Mouse (Mus musculus) kidney, postnatal 0 days (tissue): ENCODE data around the gene Grin2a. TPM values are rescaled to one million over a fixed set of nuclear protein-coding genes. Genes with fewer than 3 reads are reported as not detected.
A peak's percentile ranks its signal among the peaks of the same experiment; 100 is the strongest.

Experiments
- ATAC-seq: fragments of 200-750 bp; cut with Nextera tagmentation; replicated peaks from 2 replicates; pipeline ENCODE4 v1.8.0; 2017; ENCODE audit warnings: low read depth, moderate number of reproducible peaks, moderate TSS enrichment, moderate library complexity; ENCODE audit not compliant: low FRiP score
- DNase-seq: peaks from one replicate; pipeline ENCODE4 v3.0.0-alpha.2; 2016; ENCODE audit warnings: low spot score
- H3K27ac ChIP-seq: fragments of 300-500 bp; sonication (generic); 2 replicates; pipeline ENCODE4 v1.5.1; 2014; ENCODE audit warnings: mild to moderate bottlenecking
- H3K27me3 ChIP-seq: fragments of 300-500 bp; sonication (generic); 2 replicates; pipeline ENCODE4 v1.6.1; 2014; ENCODE audit warnings: low read length, mixed read lengths; ENCODE audit not compliant: insufficient read depth
- H3K36me3 ChIP-seq: fragments of 300-500 bp; sonication (generic); 2 replicates; pipeline ENCODE4 v1.6.1; 2014; ENCODE audit warnings: low read length, mixed read lengths; ENCODE audit not compliant: insufficient read depth
- H3K4me1 ChIP-seq: fragments of 300-500 bp; sonication (generic); replicated peaks from 2 replicates; pipeline ENCODE4 v1.6.1; 2014; ENCODE audit warnings: antibody characterized with exemption, low read length, mixed read lengths; ENCODE audit not compliant: insufficient read depth
- H3K4me2 ChIP-seq: fragments of 300-500 bp; sonication (generic); 2 replicates; pipeline ENCODE4 v1.6.1; 2014; ENCODE audit warnings: mild to moderate bottlenecking, low read length, moderate library complexity, mixed read lengths
- H3K4me3 ChIP-seq: fragments of 300-500 bp; sonication (generic); replicated peaks from 2 replicates; pipeline ENCODE4 v1.5.1; 2014; ENCODE audit warnings: low read depth, low read length
- H3K9ac ChIP-seq: fragments of 300-500 bp; sonication (generic); 2 replicates; pipeline ENCODE4 v1.6.1; 2014; ENCODE audit warnings: low read depth, low read length
- H3K9me3 ChIP-seq: fragments of 300-500 bp; sonication (generic); replicated peaks from 2 replicates; pipeline ENCODE4 v1.6.1; 2016; ENCODE audit warnings: low read length, inconsistent platforms, mixed read lengths
- CTCF ChIP-seq: IDR thresholded peaks from 2 replicates; pipeline ENCODE4 v1.5.1; 2016; ENCODE audit warnings: antibody characterized with exemption, low read depth, mild to moderate bottlenecking, moderate library complexity
- WGBS: fragments of 180-500 bp; shearing (Covaris S2); extraction: QIAGEN DNeasy Blood & Tissue Kit; methylation state at CpG from one replicate; pipeline ENCODE4 v1.1.7; 2014; 5-methylcytosine and 5-hydroxymethylcytosine counted together
- polyA plus RNA-seq: library from polyadenylated mRNA; unstranded; fragments of >200 nt; fragmentation: Nextera tagmentation; extraction: Ambion mirVana; gene quantifications from 2 replicates; pipeline ENCODE4 v1.2.1, GENCODE M21; 2015

Gene Grin2a
- polyA plus RNA-seq, 1 experiment from 2014 or later = 0.08 TPM

DNA sequence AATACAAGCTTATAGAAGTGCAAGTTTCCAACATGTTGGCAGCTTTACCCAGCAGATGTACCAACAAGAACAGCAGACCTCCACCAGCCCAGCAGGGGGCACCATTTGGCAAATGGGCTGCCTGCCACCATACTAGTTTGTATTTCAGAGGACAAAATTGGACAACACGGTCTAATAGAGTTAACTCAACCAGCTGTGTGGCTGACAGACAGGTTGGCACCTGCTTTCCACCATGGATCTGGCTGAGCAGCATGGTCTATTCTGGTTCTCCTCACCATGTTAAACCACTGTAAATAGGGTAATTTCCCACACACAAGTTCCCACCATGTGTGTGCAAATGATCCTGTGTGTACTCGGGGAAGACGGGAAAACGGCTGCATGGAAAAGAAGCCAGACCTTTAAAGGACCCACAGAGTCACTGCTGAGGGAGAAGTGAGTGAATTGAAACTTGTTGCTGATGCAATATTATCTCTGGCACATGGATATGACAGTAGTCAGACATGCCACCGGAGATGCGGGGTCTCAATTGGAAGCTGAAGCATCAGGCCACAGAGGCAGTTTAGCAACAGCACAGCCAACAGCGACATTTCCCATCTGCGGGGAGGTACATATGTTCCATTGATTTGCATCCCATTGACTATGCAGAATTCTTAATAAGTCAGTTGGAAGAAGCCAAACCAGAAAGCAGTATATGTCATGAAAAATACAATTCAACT is 259.8 kb downstream of the Grin2a start:
- DNase-seq (no peak), ATAC-seq (no peak)
- Histone ChIP-seq H3K36me3 (no peaks in the 10 kb centered on the region), H3K9me3 (no peaks in the 10 kb centered on the region), H3K27ac (no peak overlapping the region), H3K4me2 (no peak overlapping the region), H3K4me3 (no peak overlapping the region), H3K4me1 (no peaks in the 10 kb centered on the region), H3K9ac (no peak overlapping the region), H3K27me3 (no peaks in the 10 kb centered on the region)
- 89% methylated on average over 8 of the region's 8 CpGs for WGBS
- peak; percentile 35; the same call in 1 of the 2 replicates for TF ChIP-seq CTCF

DNA sequence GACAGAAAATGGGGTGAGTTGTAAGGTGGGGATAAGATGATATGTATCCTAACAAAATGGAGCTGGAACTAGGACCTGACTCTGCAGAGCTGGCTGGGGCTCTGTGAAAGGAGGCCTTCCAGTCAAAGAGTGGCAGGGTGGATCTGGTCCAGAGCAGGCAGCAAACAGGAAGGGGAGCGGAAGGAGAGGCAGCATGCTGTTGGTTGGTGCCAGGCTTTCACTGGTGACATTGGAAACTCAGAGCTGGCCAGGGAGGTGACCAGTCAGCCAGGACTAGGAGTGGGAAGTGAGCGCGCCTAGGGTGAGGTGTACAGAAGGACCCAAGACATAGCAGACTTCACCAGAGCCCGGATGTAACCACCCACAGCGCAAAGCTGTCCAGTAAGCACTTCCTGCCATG is 267.8 kb downstream of the Grin2a start:
- no peak for ATAC-seq
- no peak overlapping the region for H3K27ac ChIP-seq
- H3K27me3 ChIP-seq = no peaks in the 10 kb centered on the region
- 92% methylated on average over 5 of the region's 5 CpGs for WGBS
- H3K9me3 ChIP-seq = no peaks in the 10 kb centered on the region
- no peak for TF ChIP-seq CTCF
- H3K9ac ChIP-seq = no peak overlapping the region
- no peak overlapping the region for H3K4me2 ChIP-seq
- DNase-seq = no peak
- H3K4me3 ChIP-seq = no peak overlapping the region
- H3K4me1 ChIP-seq = no peaks in the 10 kb centered on the region
- no peaks in the 10 kb centered on the region for H3K36me3 ChIP-seq

DNA sequence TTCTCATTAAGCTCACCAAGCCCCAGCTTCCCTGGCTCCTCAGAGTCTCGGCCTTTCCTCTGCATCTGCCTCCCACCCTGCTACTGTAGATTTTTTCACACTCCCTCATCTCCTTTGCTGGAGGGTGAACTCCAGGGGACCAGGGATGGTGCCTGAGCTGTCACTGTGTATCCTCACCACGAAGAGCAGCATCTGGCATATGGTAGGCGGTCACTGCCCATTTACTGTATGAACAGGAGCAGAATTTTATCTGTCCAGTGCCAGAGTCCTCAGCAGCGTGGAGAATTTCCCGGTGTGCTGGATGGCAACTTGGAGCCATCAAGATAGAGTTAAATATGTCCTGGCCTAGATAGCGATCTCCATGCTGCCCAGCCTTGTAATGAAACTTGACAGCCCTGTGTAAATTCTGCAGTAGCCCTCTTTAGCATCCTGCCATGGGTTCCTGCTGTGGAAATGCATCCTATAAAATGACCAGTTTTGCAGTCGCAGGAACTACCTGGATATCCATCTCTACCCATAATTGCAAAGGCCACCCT is 269.7 kb downstream of the Grin2a start:
- H3K27me3 ChIP-seq = no peaks in the 10 kb centered on the region
- TF ChIP-seq CTCF = no peak
- no peaks in the 10 kb centered on the region for H3K4me1 ChIP-seq
- no peak overlapping the region for H3K27ac ChIP-seq
- H3K4me3 ChIP-seq = no peak overlapping the region
- H3K4me2 ChIP-seq = no peak overlapping the region
- DNase-seq (no peak), ATAC-seq (no peak)
- WGBS = 74% methylated on average over 7 of the region's 7 CpGs
- no peaks in the 10 kb centered on the region for H3K36me3 ChIP-seq
- H3K9ac ChIP-seq = no peak overlapping the region
- no peaks in the 10 kb centered on the region for H3K9me3 ChIP-seq

DNA sequence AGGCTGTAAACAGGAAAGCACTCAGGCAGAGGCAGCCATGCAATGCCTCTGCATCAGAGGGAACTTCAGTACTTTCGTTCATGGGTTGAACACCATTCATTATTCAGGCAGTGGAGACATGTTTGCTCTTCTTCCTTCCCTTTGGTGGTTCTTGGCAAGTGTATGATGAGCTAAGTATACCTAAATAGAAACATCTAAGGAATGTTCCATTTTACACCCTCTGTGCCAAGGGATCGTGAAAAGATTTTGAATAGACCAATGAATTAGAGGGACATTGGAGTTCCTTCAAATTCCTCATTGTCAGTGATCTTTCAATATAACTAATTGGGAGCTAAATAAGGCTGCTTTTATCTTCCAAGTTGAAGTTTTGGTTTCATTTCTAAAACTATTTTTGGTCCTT is 284.0 kb downstream of the Grin2a start:
- no peak overlapping the region for H3K9ac ChIP-seq
- H3K9me3 ChIP-seq = no peaks in the 10 kb centered on the region
- 86% methylated on average over 2 of the region's 2 CpGs for WGBS
- ATAC-seq (no peak), DNase-seq (no peak)
- H3K4me2 ChIP-seq = no peak overlapping the region
- H3K27ac ChIP-seq = no peak overlapping the region
- no peaks in the 10 kb centered on the region for H3K36me3 ChIP-seq
- no peak for TF ChIP-seq CTCF
- no peaks in the 10 kb centered on the region for H3K27me3 ChIP-seq
- no peak overlapping the region for H3K4me3 ChIP-seq
- no peaks in the 10 kb centered on the region for H3K4me1 ChIP-seq

DNA sequence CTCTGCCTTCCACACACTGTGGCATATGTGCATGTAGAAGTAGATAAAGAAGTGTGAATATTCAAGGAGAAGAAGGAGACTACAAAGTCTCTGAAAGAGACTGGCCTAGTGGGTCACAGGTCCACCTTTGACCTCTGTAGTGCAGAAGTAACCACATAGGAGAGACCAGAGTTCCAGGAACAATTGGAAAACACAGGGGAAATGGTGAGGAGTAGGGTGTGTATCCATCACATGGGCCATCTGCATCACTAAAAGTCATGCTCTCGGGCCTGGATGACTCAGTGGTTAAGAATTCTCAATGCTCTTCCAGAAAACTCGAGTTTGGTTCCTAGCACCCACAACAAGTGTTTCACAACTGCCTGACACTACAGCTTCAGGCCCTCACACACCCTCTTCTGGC is 285.4 kb downstream of the Grin2a start:
- Histone ChIP-seq H3K36me3 (no peaks in the 10 kb centered on the region), H3K4me2 (no peak overlapping the region), H3K9me3 (no peaks in the 10 kb centered on the region), H3K27ac (no peak overlapping the region), H3K9ac (no peak overlapping the region), H3K27me3 (no peaks in the 10 kb centered on the region), H3K4me3 (no peak overlapping the region), H3K4me1 (no peaks in the 10 kb centered on the region)
- no peak for TF ChIP-seq CTCF
- ATAC-seq (no peak), DNase-seq (no peak)
- WGBS = 54% methylated on average over 2 of the region's 2 CpGs

DNA sequence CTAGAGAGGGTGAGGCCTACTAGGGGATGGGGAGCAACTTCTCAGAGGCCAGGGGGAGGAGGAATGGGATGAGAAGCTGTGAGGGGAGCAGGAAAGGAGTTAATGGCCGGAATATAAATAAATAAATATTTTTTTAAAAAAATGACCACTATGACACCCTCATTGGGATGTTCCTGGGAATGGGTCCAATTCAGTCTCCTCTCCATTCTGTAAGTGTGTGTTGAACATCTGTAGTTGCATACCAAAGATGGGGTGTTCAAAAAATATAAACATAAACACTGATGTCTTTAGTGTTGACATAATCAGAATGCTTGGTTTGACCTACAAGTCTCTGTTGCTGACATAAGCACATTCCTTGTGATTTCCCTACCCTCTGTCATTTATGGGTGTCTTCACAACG is 298.2 kb downstream of the Grin2a start:
- H3K36me3 ChIP-seq = no peaks in the 10 kb centered on the region
- no peak overlapping the region for H3K27ac ChIP-seq
- no peak overlapping the region for H3K4me3 ChIP-seq
- H3K9ac ChIP-seq = no peak overlapping the region
- TF ChIP-seq CTCF = no peak
- ATAC-seq (no peak), DNase-seq (no peak)
- H3K4me2 ChIP-seq = no peak overlapping the region
- H3K27me3 ChIP-seq = no peaks in the 10 kb centered on the region
- H3K9me3 ChIP-seq = no peaks in the 10 kb centered on the region
- 64% methylated on average over 2 of the region's 2 CpGs for WGBS
- no peaks in the 10 kb centered on the region for H3K4me1 ChIP-seq

DNA sequence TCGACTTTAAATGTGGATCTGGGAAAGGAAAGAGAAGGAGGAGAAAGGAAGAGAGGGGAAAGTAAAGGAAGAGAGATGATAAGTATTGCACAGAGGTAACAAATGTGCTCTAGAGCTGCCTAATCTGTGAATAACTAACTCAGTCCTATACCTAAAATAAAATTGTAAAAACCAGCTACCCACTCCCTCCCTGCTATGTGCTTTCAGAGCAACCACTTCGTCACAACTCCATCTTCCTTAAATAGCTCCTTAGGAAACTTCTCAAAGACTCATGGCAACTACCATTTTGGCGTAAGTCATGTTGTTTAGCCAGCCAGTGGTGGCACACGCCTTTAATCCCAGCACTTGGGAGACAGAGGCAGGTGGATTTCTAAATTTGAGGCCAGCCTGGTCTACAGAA is 301.3 kb downstream of the Grin2a start:
- Histone ChIP-seq H3K27ac (no peak overlapping the region), H3K9ac (no peak overlapping the region), H3K4me2 (no peak overlapping the region), H3K4me1 (no peaks in the 10 kb centered on the region), H3K4me3 (no peak overlapping the region), H3K36me3 (no peaks in the 10 kb centered on the region), H3K27me3 (no peaks in the 10 kb centered on the region), H3K9me3 (no peaks in the 10 kb centered on the region)
- 71% methylated on average over 4 of the region's 4 CpGs for WGBS
- DNase-seq (no peak), ATAC-seq (no peak)
- TF ChIP-seq CTCF = no peak
